Mouse (Mus musculus) G1E (cell line): ENCODE data around the gene Rbm25.
"Not testable (repeated sequence)": the region's sequence is repeated elsewhere in the genome, so short reads cannot be mapped to it uniquely, and the experiment has no call there.

Source experiments
- CTCF ChIP-seq: IDR thresholded peaks from 2 replicates; pipeline ENCODE4 v1.5.1; 2012; ENCODE audit warnings: low read depth, low read length, inconsistent platforms, mixed read lengths
- POLR2AphosphoS5 ChIP-seq: IDR thresholded peaks from 2 replicates; pipeline ENCODE4 v1.6.1; 2012; ENCODE audit warnings: low read depth, low read length, inconsistent platforms; ENCODE audit not compliant: insufficient replicate concordance

GRCm38 (mm10) chr12:83630936-83631335 lies at the start of gene Rbm25:
- TF ChIP-seq CTCF, POLR2AphosphoS5: not testable (repeated sequence)
